Mouse (Mus musculus) gastrocnemius, adult 2 months (tissue): Measurements from ENCODE around the gene Oxnad1. TPM values are rescaled to one million over a fixed set of nuclear protein-coding genes. Genes with fewer than 3 reads are reported as not detected.

Experiments used
- DNase-seq: peaks from one replicate; pipeline ENCODE4 v3.0.0; 2022
- H3K27ac ChIP-seq: fragments of 200-600 bp; 2 replicates; pipeline ENCODE4 v1.8.1; 2022; ENCODE audit warnings: mild to moderate bottlenecking
- H3K4me3 ChIP-seq: fragments of 200-600 bp; 2 replicates; pipeline ENCODE4 v1.8.1; 2022; ENCODE audit warnings: mild to moderate bottlenecking, moderate library complexity
- CTCF ChIP-seq: fragments of 200-600 bp; IDR thresholded peaks from 2 replicates; pipeline ENCODE4 v1.8.1; 2022; ENCODE audit warnings: antibody characterized with exemption, mild to moderate bottlenecking, moderate library complexity
- intact Hi-C: fragments of 180-260 bp; cut with DNase I; formaldehyde crosslinking; loops from one replicate; pipeline ENCODE4 v1.15.1; 2025
- long read RNA-seq, 2 experiments: library from polyadenylated mRNA; stranded (forward); transcript quantifications; one replicate each; pipeline ENCODE4 v2.0.0; 2021
- total RNA-seq, 2 experiments: library from RNA; stranded (reverse); gene quantifications; 2 replicates each; pipeline ENCODE4 v1.2.3; 2021

Gene Oxnad1
- total RNA-seq = 10 to 100 TPM; 17.4 to 29.0 TPM
- long read RNA-seq, experiment 1, transcript Oxnad1-201 (8 exons, 2,376 nt) = major isoform, 11 of 11 reads
- long read RNA-seq, experiment 1, partial matches to known transcripts = 0 of 11 reads
- long read RNA-seq, experiment 1, other reads (novel, unspliced or antisense) = 0 of 11 reads
- long read RNA-seq, experiment 2, transcript Oxnad1-201 (8 exons, 2,376 nt) = major isoform, 7 of 9 reads
- long read RNA-seq, experiment 2, partial matches to known transcripts = 1 of 9 reads
- long read RNA-seq, experiment 2, other reads (novel, unspliced or antisense) = 1 of 9 reads

DNA sequence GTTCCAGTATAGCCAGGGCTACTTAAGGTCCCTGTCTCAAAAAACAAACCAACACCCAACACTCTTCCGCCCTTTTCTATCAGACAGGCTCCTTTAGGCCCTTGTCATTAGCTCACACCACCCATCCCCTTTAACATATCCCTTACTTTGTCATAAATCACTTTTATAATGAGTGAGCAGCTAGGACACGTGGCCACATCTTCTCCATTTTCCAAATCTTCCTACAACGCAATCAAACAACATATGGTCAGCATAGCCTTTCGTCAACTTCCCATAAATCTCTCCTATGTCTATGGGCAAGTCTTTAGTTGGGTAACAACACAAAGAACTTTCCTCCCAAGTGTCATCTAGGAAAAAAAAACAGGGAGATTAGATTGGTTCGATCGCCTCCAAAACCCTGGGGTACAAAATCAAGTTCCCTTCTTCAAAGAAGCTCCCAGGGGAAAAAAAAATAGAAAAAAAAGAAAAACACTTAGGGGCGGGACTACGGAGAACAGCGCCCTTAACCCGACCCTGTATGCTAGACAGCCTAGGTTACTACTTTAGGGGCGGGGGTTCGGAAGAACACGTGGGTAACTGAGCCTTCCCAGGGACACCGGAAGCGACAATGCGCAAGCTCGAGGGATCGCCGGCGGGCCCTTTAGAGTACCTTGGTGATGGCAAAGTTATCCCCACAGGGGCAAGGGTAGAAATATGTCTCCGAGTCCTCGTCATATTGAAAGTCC, at the start of gene Oxnad1:
Gene Oxnad1, plus strand, starts transcription at position 614 of the 725 bp plus-strand sequence.
- peak within 1 kb of the TSS; percentile 94 for H3K27ac ChIP-seq
- no peak for DNase-seq
- intact Hi-C loops = loop anchor here (5.0 to 10.0 kb wide), 2 partner anchors 590 to 698 kb away; partner anchors contain the start of genes Eaf1 and Mettl6
- TF ChIP-seq CTCF = no peak
- H3K4me3 ChIP-seq = peak within 1 kb of the TSS; percentile 72

DNA sequence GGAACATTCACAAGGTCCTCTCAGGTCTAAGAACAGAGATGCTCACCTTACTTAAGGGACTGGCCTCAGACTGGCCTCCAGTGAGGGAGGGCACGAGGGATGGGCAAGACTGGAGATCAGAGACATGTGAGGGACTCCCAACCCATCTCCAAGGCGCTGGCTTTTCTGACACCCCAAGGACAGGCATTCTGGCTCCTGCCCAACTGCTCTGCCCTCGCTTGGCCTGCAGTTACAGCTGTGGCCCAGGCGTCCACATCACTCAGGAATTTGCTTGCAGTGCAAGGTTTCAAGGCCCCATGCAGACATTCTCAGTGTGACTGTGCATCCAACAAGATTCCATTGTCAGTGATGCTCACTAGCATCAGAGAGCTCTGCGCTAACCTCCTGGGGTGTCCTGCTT, 48.7 kb upstream of the Oxnad1 start:
- no peak for DNase-seq
- TF ChIP-seq CTCF = no peak
- Histone ChIP-seq H3K27ac (no peak overlapping the region), H3K4me3 (no peak overlapping the region)
- intact Hi-C loops = loop anchor here (2.0 kb wide), 1 partner anchor 34 kb away; no protein-coding TSS in a partner anchor

DNA sequence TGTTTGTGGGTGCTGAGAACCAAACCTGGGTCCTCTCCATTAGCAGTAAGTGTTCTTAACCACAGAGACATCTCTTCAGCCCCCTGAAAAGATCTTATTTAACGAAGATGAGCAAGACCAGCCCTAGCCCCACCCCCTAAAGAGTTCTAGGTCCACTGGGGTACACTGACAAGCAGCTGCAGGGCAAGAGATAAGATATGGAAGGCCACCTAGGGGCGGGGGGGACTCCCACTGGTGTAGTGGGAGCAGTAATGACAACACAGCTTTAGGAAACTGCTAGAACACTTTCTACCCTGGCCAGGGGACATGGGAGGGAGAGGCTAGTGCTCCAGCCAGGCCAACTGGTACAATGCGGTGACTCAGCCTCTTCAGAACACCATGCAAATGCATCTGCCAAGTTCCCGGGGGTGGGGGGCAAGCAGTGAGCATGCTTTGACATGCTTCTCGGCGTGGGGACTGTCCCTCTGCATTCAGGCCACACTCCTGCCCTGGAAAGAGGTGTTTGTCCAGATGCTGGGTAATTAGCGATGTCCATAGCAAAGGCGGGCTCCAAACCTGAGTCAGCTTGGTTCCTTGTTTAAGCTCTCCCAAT, 47.4 kb upstream of the Oxnad1 start:
- no peak for DNase-seq
- intact Hi-C loops = loop anchor here (2.0 kb wide), 1 partner anchor 33 kb away; no protein-coding TSS in a partner anchor
- no peak overlapping the region for H3K4me3 ChIP-seq
- H3K27ac ChIP-seq = no peak overlapping the region
- no peak for TF ChIP-seq CTCF

DNA sequence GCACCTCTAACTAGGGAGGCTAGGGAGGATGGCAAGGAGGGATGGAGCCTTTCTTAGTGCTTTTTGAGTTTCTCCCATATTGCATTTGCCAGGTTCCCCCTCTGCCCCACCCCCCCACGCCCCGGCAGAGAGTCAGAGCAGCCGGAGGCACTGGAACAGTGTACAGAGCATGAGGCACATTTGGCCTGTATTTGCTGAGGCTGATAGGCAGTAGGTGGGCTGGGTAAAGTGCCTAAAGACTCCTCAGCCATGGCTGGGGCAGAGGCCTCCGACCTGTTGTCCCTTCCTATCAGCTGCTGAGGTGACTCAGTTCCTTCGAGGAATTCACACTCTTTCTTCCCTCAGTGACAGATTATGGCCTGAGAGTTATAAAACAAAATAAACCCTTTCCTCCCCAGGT, 43.1 kb upstream of the Oxnad1 start:
- no peak overlapping the region for H3K4me3 ChIP-seq
- intact Hi-C loops = no loop called here
- TF ChIP-seq CTCF = no peak
- no peak for DNase-seq
- H3K27ac ChIP-seq = no peak overlapping the region

DNA sequence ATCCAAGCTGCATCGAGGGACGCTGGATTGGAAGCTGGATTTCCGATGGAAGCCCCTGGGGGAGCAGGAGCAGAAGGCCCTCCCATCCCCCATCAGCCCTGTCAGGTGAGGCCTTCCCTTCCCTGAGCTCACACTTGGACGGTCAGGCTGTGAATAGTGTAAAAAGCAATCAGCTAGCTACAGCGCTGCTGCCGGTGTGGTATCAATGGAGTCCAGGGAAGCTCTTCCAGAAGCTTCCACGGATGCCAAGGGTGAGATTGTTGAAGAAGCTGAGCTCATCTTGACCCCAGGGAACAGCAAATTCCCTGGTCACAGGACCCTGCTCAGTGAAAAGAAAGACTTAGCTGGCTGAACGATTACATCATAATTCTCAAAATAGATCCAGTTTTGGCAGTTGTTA, 38.8 kb upstream of the Oxnad1 start:
- no peak for DNase-seq
- no peak for TF ChIP-seq CTCF
- no peak overlapping the region for H3K4me3 ChIP-seq
- H3K27ac ChIP-seq = peak overlapping the region; percentile 33; the same call in 1 of the 2 replicates
- intact Hi-C loops = no loop called here

DNA sequence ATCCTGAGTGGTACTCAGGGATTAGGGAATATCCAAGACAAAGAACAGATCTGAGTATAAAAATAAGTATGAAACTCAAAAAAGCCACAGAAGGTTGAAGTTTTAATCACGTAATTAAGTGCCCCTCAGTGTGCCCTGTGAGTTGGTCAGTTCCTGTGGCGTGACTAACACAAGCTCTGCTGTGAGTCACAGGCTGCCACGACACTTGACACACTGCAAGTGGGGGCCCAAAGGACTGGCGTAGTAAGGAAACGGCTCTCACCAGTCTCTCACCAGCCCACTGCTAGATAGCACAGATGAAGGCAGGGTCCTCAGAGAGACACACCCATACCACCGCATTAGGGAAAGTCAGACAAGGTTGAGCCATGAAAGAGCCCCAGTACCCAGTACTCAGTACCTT, 35.0 kb upstream of the Oxnad1 start:
- intact Hi-C loops = no loop called here
- TF ChIP-seq CTCF = no peak
- no peak overlapping the region for H3K27ac ChIP-seq
- H3K4me3 ChIP-seq = no peak overlapping the region
- no peak for DNase-seq

DNA sequence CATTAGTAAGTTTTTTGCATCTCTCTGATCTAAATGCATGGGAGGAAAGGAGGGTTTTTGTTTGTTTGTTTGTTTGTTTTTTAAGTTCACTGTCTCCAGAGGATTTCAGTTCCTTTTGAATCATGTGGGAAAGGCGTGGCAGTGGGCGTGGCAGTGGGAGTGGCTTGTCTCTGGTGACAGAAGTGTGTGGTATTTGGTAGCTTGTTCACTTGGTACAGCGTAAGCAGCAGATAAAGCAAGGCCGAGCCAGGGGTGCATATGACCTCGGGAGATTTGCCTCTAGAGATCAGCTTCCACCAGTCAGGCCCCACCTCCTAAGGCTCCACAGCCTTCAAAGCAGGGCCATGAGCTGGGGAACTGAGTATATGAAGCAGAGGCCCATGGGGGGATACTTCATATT, 31.3 kb upstream of the Oxnad1 start:
- Histone ChIP-seq H3K27ac (no peak overlapping the region), H3K4me3 (no peak overlapping the region)
- TF ChIP-seq CTCF = no peak
- no peak for DNase-seq
- intact Hi-C loops = no loop called here

DNA sequence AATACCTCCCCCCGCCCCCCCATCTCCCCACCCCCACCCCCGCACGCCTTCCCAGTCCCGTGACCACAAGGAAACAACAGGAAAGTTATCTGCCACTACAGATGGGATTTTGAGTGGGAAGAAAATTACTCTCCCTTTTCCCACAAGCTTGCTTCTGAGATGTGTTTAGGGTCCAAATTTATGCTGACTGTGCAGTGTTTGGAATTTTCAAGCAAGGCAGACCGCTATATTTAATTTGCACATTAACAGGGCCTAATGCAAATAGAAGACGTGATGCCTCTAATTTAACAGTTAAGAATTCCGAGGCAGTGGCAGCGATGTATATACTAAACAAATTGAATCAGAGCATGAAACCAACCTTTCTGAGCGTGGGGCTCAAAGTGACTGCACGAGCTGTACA, 30.4 kb upstream of the Oxnad1 start:
- no peak for TF ChIP-seq CTCF
- Histone ChIP-seq H3K4me3 (no peak overlapping the region), H3K27ac (no peak overlapping the region)
- intact Hi-C loops = no loop called here
- no peak for DNase-seq

DNA sequence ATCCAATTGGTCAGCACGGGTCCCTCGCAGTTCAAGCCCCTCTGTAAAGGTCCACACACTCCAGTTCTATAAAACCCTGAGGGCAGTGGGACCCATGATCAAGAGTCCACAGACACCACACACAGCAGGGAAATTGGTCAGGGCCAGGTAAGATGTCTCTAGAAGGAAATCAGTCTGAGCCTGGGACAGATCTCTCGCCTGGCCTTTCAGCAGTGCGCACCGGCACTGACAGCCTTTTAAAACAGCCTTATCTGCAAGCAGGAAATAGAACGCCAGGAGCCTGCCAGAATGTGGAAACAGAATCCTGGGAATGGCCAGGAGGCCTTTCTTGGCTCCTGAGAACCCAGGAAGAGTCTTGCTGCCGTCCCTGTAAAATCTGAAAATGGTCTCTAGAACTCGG, 29.4 kb upstream of the Oxnad1 start:
- intact Hi-C loops = no loop called here
- no peak for DNase-seq
- Histone ChIP-seq H3K27ac (peak overlapping the region; percentile 12; the same call in 1 of the 2 replicates), H3K4me3 (no peak overlapping the region)
- no peak for TF ChIP-seq CTCF

DNA sequence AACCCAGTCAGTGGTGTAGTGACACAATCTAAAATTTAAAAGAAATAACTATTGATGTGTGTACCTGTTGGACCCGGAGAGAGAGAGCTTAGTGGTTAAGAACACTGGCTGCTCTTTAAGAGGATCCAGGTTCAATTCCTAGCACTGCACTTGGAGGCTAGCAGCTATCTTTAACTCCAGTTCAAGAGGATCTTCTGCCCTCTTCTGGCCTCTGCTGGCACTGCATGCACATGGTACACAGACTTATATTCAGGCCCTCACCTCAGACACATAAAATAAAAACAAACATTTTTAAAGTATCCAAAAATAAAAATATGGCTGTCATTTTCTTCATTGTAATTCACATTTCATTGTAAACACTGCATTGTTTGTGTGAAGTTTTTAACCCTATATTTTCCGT, 28.5 kb upstream of the Oxnad1 start:
- TF ChIP-seq CTCF = peak; percentile 63
- no peak overlapping the region for H3K4me3 ChIP-seq
- peak; percentile 40 for DNase-seq
- no peak overlapping the region for H3K27ac ChIP-seq
- intact Hi-C loops = no loop called here

DNA sequence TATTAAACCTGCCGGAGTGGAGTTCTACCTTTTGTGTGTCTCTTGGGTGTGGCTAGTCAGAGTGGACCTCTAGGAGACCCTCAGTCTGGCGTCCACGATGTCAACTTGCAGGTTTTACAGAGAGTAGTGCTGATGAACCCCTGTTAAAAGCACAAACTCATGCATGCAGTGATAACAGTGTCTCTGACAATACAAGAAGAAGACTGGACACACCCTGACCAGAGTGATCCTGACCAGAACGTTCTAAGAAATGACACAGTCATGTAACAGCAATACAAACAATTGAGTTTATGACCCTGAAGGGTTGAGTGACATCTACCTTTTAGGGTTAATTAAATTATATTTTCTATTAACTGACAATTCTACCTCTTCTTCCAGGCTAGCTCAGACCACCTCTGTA, 27.5 kb upstream of the Oxnad1 start:
- intact Hi-C loops = no loop called here
- no peak for TF ChIP-seq CTCF
- no peak for DNase-seq

DNA sequence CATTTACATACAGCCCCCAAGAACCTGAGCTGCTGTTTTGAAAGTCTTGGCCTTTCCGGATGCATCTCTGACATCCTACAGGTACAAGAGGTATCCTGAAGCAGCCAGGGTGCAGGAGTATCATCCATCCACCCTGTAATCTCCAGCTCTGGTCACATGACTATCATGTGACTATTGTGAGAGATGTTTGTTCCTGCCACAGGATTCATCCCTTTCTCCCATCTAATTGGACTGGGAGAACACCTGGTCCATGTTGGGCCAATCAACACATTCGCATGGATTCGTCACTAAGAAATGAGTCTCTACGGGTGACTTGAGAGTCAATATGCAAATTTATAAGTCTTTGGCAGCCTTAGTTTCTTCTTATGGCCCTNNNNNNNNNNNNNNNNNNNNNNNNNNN, 23.8 kb upstream of the Oxnad1 start:
- DNase-seq = no peak
- Histone ChIP-seq H3K27ac (no peak overlapping the region), H3K4me3 (no peak overlapping the region)
- intact Hi-C loops = no loop called here
- TF ChIP-seq CTCF = no peak

More for the DNA sequence above, 27.5 kb upstream of the Oxnad1 start:
- no peak overlapping the region for H3K4me3 ChIP-seq
- no peak overlapping the region for H3K27ac ChIP-seq

DNA sequence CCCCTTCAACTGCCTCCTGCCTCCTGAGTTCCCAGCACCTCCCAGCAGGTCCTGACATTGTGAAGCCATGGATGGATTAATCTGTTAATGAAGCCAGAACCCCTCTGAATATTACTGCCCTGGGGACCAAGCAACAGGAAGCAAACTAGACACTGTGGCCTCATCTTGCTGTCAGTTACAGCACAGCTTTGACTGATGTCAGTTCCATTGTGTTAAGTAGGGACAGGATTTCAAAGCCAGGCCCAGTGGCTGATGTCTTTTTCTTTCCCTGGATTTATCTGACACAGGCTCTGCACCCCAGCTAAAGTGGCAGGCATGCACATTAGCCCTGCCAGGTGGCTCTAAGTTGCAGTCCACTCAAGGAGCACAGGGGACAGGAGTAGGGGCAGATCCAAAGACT, 12.4 kb upstream of the Oxnad1 start:
- H3K27ac ChIP-seq = peak overlapping the region; percentile 89
- no peak for DNase-seq
- intact Hi-C loops = no loop called here

More for the DNA sequence above, 12.4 kb upstream of the Oxnad1 start:
- no peak overlapping the region for H3K4me3 ChIP-seq
- no peak for TF ChIP-seq CTCF
